Mouse (Mus musculus) gastrocnemius, postnatal 14 days (tissue): ENCODE results near the gene Mettl7a3. TPM values are rescaled to one million over a fixed set of nuclear protein-coding genes. Genes with fewer than 3 reads are reported as not detected.
"Not testable (repeated sequence)": the region's sequence is repeated elsewhere in the genome, so short reads cannot be mapped to it uniquely, and the experiment has no call there.

Experiments
- DNase-seq: peaks from one replicate; pipeline ENCODE4 v3.0.0; 2021; ENCODE audit warnings: mixed read lengths
- intact Hi-C: fragments of 180-260 bp; cut with DNase I; formaldehyde crosslinking; loops from one replicate; pipeline ENCODE4 v1.15.1; 2025; ENCODE audit warnings: low total_unique reads
- long read RNA-seq, 2 experiments: library from polyadenylated mRNA; stranded (forward); transcript quantifications; one replicate each; pipeline ENCODE4 v2.0.0; 2021
- total RNA-seq, 2 experiments: library from RNA; stranded (reverse); gene quantifications; 2 replicates each; pipeline ENCODE4 v1.2.3; 2021

Gene Mettl7a3
- total RNA-seq = under 1 TPM in 1 of 2 experiments, not detected in 1; 0.21 TPM
- long read RNA-seq, experiment 1 = 0 reads
- long read RNA-seq, experiment 2 = 0 reads

DNA sequence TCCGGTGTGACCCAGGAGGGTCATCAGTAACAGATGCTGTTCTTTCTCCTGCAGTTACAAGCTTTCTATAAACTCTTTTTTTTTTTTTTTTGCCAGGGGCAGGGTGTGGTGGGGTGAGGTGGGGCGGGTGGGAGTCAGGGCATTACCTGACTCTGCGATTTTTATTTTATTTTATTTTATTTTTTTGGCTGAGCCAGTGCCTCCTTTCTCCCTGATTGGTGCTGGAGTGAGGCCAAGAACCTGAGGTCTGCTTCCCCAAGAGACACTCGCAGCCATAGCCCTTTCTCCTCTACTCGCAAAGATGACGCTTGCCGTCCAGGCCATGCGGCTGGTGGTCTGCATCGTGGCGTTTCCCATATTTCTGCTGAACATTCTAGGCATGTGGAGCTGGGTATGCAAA lies at the start of gene Mettl7a3:
Gene Mettl7a3 (plus strand): TSS at position 301 of the 400 bp plus-strand sequence.
- intact Hi-C loops = no loop called here
- DNase-seq = no peak

DNA sequence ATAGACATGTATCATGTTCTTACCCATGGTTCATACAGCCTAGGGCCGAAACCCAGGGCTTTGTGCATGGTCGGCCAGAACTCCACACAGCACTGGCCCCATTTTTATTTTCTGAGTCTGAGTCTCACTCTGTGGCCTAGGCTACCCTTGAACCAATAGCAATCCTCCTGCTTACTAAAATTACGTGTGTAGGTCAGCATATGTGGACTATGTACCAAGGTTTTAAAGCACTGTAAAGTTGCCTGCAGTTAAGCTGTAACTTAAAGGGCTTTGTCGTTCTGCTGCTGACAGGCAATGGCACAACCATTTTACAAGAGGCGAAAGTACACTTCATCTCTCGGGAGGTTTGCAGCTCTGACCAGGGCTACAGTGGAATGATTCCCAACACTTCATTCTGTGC lies 45.7 kb upstream of the Mettl7a3 start:
- DNase-seq = no peak
- intact Hi-C loops = no loop called here

DNA sequence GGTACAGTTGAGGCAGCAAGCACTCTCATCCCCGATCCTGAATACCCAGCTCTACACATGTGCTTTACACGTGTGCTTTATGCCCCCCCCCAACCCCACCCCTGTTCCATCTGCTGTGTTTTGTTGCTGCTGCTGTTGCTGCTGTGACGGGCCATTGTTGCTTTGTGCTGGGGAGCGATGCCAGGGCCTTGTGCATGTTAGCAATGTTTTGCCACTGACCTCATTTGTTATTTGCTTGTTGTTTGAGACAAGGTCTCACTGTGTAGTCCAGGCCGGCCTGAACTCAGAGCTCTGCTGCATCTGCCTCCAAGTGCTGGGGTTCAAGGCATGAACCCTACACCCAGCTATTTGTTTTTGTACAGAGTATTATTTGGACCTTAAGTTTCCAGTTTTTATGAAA lies 43.9 kb upstream of the Mettl7a3 start:
- DNase-seq = no peak
- intact Hi-C loops = no loop called here

DNA sequence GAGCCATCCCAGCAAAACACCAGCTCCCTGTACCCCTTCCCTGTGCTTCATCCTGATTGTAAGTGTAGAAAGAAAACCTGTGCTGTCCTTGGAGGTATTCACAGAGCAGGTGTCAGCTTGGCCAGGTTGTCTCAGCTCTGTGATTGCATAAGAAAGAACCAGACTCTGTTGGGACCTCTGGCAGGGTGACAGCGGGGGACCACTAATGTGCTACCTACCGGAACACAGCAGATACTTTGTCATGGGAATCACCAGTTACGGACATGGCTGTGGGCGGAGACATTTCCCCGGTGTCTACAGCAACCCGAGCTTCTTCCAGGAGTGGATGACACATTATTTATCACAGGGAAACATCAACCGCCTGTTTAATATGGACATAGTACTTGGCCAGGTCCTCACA lies 42.4 kb upstream of the Mettl7a3 start:
- intact Hi-C loops = no loop called here
- no peak for DNase-seq

DNA sequence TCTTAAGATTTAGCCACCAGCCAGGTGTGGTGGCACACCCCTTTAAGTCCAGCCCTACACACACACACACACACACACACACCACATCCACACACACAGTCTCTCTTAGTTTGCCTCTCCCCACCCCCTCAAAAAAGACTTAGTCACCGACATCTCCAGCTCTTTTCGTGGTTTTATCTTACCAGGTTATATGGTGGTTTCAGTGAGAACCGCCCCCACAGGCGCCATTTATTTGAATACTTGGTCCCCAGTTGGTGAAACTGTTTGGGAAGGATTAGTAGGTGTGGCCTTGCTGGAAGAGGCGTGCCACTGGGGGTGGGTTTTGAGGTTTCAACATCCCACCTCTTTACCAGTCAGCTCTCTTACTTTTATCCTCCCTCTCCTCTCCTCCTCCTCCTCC lies 36.9 kb upstream of the Mettl7a3 start:
- intact Hi-C loops = no loop called here

DNA sequence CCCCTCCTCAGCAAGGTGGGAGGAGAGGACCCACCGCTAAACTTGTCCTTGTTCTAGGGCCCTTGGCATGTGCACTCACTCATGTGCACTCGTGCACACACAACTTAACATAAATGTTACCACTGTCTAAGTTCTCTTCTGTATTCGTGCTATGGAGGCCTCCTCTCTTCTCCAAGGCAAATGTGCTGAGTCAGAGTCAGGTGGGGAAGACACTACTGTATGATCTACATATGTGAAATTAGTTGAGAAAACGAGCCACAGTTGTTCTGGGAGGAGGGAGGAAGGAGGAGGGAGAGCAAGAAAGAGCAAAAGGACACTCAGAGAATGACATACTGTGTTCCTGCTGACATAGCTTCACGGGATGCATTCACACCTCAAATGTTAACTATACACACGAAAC lies 34.2 kb upstream of the Mettl7a3 start:
- no peak for DNase-seq
- intact Hi-C loops = no loop called here

More for the DNA sequence above, 36.9 kb upstream of the Mettl7a3 start:
- no peak for DNase-seq

DNA sequence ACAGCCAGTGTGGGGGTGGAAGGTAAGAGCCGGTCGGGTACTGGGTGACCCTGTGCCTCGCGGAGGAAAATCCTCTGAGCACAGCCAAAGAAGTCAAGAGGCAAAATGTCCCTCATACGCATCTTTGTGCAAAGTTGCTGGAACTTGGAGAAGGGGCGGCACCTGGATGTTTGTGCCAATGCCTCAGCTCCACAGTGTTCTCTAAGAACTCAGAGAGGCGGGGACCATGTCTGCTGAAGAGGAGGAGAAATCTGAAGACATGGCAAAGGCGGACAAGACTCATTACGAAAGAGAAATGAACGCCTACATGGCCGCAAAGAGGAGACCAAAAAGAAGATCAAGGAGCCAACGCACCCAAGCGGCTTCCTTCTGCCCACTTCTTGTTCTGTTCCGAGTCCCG lies 33.2 kb upstream of the Mettl7a3 start:
- no peak for DNase-seq
- intact Hi-C loops = no loop called here

DNA sequence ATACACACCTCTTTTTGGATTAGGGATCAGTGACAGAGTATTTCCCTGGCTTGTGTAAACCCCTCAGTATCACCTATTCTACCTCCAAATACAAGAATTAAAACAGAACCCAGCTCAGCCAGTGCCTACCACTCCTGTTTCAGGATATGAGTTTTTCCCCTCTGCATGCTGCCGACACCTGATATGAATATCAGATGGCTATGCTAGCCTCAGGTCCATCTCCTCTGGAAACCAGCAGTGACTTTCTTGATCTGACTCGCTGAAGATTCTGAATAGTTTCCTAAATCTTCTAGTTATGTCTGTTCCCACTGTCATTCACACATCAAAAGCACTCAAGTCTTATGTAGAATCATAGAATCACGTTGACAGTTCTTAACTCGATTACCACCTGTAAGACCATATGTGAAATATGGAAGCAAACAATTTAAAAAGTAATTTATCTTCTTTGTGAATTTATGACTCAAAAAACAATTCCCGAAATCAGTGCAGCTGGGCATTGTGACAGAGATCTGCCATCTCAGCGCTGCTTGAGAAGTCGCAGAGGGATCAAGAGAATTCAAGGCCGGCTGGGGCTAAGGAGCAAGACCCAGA lies 31.2 kb upstream of the Mettl7a3 start:
- DNase-seq = no peak
- intact Hi-C loops = no loop called here

DNA sequence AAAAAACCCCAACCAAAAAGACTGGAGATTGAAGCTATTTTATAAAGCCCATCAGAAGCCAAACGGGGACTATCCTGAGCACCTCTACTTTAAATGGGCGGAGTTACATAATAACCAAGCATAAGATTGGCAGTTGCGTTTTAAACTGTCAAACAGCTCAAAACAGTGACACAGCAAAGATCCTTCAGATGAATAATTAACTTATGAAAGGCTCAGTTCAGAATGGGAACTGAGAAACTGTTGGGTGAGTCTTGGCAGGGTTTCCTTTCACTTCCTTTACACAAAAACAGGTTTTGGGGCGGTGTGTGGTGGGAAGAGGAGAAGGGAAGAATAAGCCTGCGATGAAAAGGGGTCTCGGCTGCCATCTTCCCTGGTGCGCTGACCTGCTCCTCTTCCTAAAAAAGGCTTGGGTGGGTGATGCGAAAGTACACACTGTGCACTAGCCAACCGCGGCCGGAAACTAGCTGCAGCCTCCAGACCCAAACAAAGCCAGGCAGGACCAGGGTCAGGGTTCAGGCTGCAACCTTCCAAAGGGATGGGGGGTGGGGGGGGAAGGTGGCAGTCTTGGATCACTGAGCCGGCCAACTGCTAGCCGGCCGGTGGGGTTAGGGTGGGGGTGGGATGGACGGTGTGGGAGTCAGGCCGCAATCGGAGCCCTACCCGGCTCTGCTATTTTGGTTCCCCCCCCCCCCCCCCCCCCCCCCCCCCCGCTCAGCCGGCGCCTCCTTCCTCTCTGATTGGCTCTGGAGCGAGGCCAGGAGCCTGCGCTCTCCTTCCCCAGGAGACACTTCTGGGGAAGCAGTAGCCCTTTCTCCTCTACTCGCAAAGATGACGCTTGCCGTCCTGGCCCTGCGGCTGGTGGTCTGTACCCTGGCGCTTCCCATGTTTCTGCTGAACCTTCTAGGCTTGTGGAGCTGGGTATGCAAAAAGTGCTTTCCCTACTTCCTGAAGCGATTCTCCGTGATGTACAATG lies 30.4 kb upstream of the Mettl7a3 start, which contains the start of gene Mettl7a1:
Gene Mettl7a1 (plus strand): TSS at position 122 of the 973 bp plus-strand sequence.
- peak; percentile 88 for DNase-seq
- intact Hi-C loops = no loop called here

DNA sequence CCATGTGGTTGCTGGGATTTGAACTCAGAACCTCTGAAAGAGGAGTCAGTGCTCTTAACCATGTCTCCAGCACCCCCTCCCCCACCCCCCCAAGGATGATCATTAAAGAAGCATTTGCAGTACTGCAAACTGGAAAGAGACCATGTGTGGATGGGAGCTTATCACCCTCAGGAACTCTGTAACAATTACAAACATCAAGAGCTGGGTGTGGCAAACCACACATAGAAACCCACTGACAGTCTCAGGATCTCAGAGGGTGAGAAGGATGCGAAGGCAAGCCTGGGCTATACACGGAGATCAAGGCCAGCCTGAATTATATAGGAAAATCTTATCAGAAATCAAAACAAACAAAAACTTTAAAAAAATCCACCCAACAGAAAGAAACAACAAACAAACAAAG lies 28.5 kb upstream of the Mettl7a3 start:
- DNase-seq = no peak
- intact Hi-C loops = no loop called here

DNA sequence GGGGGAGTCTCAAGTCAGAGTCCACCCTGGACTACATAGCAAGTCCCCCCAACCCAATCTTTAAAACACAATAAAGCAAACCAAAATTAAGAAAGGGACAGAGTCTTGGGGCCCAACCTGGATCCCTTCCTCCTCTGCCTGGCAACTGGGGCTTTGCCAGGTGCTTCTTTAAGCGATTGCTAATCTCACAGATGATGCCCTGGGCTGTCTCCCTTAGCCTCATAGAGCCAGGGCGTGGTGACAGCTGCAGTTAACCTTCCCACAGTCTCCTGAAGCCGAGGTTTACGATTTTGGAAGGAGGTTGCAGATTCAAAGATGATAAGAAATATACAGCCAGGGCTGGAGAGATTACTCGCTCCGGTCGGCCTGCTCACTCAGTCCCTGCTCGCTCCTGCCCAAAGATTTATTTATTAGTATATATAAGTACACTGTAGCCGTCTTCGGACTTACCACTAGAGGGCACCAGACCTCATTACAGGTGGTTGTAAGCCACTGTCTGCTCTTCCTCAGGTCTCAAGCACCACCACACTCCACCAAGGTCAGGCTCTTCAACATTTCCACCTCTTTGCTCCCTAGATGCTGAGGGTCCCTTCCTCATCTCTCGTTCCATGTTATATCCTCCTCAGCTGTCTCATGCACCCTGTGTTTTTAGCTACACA lies 27.2 kb upstream of the Mettl7a3 start:
- DNase-seq, intact Hi-C loops: not testable (repeated sequence)

DNA sequence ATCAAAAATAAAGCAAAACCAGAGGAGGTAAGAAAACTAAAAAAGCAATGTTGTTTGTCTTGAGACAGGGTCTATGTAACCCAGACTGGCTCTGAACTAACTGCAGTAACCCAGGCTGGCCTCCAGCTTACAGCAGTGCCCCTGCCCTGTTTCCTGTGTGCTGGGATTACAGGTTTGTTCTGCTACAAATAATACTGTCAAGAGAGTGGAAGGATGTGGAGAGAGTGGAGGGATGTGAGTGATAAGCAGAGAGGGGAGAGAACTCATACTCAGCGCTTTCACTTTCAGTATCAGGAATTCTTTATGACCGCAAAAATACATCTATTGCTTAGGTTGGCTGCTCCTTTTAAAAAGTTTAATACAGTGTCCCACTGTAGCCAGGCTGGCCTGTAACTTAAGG lies 22.4 kb upstream of the Mettl7a3 start:
- intact Hi-C loops = no loop called here
- no peak for DNase-seq

DNA sequence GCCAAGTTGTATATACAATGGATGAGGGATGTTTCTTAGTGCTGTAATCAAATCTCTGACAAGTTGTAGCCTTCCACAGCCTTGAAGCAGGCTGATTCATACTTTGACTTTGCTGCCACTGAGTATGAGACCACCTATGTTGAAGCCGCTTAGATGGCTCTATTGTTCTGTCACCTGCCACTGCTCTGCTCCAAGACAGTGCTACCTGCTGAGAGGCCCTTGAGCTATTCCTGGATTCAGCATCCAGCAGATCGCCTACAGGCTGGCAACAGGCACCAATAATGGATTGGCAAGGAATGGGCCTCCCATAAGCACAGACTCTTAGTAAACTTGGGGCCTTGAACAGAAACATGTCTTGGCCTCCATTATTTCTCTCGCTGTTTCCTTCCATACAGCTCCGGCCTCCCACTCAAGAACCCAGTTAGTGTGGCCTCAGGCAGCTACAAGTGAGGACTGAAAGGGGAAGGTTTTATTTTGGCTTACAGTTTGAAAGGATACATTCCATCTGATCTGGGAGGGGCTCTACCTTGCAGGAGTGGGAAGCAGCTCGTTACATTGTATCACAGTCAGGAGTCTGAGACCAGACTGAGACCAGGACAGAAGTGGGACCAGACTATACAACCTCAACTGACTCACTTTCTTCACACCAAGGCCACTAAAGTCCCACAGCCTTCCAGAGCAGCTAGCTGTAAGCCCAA lies 20.1 kb upstream of the Mettl7a3 start:
- DNase-seq = no peak
- intact Hi-C loops = no loop called here

DNA sequence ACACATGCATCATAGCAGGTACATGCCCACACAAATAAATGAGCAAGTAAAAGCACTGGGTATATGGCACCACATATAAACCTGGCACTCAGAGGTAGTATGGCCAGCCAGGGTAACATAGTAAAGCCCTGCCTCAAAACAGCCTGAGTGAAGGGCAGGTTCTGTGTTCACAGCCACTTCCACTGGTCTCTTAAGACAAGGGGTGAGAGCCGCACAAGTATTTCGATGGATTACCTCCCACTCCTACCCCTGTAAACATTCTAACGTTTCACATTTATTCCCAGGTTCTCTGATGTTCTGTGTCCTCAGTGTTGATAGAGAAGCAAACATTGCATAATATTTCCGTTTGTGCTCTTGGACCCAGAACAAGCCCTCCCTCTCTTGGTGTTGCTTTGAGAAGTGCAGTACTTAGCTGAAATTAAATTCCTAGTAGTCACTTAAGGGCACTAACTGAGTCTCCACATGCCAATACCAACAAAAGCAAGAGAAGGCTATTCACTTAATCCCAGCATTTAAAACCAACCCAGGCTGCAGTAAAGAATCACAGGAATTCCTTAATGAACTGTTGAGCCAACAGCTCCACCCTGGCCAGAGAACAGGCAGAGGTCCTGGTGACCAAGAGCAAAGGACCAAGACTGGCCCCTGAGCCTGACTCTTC lies 16.6 kb upstream of the Mettl7a3 start:
- intact Hi-C loops, DNase-seq: not testable (repeated sequence)

DNA sequence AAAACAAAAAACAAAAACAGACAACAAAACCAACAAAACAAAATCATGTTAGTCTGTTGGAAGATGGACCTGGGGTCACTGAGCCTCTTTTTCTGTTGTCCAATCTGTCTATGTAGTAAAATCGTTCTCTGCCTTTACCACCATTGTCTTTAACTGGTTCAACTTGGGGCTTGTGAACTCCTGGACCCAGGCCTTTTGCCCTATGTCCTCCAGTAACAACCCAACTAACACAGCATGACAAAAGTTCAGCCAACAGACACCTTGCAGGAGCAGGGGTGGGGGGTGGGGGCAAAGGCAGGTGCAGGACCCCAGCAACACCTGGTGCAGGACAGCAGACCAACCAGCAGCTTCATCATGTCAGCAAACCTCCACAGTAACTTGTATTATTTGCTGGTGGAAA lies 14.8 kb upstream of the Mettl7a3 start:
- no peak for DNase-seq
- intact Hi-C loops = no loop called here

DNA sequence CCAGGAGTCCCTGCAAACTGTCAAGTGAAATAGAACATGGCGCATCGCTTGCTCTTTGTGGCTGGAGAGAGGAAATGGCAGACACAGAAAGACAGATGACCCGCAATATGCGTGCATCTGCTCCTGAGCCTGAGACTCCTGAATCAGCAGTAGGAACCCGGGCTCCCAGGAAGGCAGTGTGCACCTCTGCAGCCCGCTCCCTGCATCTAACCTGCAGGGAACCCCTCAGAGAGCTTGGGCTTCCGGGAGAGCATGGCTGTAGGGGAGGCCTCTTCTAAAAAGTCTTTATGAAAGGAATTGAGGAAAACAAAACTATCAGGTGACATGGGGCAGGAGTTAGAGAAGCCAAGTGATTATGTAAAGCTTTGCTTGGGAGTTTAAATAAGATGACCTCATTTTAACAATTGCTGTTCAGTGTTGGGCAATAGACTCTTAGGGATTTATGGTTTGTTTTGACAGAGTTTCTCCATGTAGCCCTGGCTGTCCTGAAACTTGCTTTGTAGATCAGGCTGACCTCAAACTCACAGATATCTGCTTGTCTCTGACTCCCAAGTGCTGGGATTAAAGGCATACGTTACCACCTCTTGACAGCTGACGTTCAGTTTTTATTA lies 14.3 kb upstream of the Mettl7a3 start:
- DNase-seq = no peak
- intact Hi-C loops = no loop called here

DNA sequence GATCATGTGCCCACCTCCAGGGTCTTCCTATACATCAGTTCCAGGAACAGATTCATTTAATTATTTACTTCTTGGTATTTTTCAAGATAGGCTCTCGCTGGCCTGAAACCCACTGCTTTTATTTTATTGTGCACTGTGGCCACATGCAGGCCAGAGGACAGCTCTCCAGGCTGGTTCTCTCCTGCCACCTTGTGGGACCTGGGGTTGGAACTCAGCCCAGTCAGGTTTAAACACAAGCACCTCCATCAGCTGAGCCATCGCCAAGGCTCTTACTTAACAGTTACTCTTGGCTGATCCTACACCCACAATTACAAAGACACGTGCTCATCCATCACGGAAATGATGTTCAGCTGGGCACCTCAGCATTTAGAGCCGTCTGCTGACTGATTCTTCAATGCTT lies 13.6 kb upstream of the Mettl7a3 start:
- no peak for DNase-seq
- intact Hi-C loops = no loop called here

DNA sequence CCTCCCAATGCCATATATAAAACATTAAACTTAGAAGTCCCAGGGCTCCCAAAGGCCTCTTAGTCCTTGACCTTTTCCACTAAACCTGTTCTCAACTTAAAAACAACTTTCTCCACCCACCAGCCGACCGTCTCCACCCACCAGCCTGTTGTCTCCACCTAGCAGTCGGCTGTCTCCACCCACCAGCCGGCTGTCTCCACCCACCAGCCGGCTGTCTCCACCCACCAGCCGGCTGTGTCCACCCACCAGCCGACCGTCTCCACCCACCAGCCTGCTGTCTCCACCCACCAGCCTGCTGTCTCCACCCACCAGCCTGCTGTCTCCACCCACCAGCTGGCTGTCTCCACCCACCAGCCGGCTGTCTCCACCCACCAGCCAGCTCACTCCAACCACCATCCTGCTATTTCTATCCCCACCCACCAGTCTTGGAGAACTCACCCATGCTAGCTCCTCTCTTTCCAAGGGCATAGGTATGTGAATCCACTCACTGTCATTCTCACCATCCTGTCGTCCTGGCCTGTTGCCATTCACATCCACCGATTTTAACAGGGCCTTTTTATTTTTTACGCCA lies 10.6 kb upstream of the Mettl7a3 start:
- intact Hi-C loops = no loop called here
- no peak for DNase-seq
